Mouse (Mus musculus) embryonic facial prominence, embryonic 14.5 days (tissue): Measurements from ENCODE around the gene Steap3. TPM values are rescaled to one million over a fixed set of nuclear protein-coding genes. Genes with fewer than 3 reads are reported as not detected.
A peak's percentile ranks its signal among the peaks of the same experiment; 100 is the strongest.

Experiments used
- ATAC-seq: fragments of 200-750 bp; cut with Nextera tagmentation; 2 replicates; pipeline ENCODE4 v1.8.0; 2017; ENCODE audit warnings: low read depth, moderate number of reproducible peaks, moderate TSS enrichment
- DNase-seq: peaks from one replicate; pipeline ENCODE4 v3.0.0-alpha.2; 2015; ENCODE audit warnings: low spot score
- H3K27ac ChIP-seq: fragments of 300-500 bp; sonication (generic); replicated peaks from 2 replicates; pipeline ENCODE4 v1.5.1; 2014; ENCODE audit warnings: low read depth, mild to moderate bottlenecking, low read length, moderate library complexity
- H3K27me3 ChIP-seq: fragments of 300-500 bp; sonication (generic); replicated peaks from 2 replicates; pipeline ENCODE4 v1.6.1; 2014; ENCODE audit warnings: low read length; ENCODE audit not compliant: control insufficient read depth, insufficient read depth
- H3K36me3 ChIP-seq: fragments of 300-500 bp; sonication (generic); 2 replicates; pipeline ENCODE4 v1.6.1; 2014; ENCODE audit warnings: low read length, mixed read lengths; ENCODE audit not compliant: control insufficient read depth, insufficient read depth
- H3K4me1 ChIP-seq: fragments of 300-500 bp; sonication (generic); 2 replicates; pipeline ENCODE4 v1.6.1; 2014; ENCODE audit warnings: antibody characterized with exemption, low read length; ENCODE audit not compliant: control insufficient read depth, insufficient read depth
- H3K4me2 ChIP-seq: fragments of 300-500 bp; sonication (generic); 2 replicates; pipeline ENCODE4 v1.6.1; 2014; ENCODE audit warnings: low read depth, mild to moderate bottlenecking, low read length, moderate library complexity, mixed read lengths
- H3K4me3 ChIP-seq: fragments of 300-500 bp; sonication (generic); 2 replicates; pipeline ENCODE4 v1.5.1; 2014; ENCODE audit warnings: low read depth, mild to moderate bottlenecking, low read length
- H3K9ac ChIP-seq: fragments of 300-500 bp; sonication (generic); 2 replicates; pipeline ENCODE4 v1.6.1; 2014; ENCODE audit warnings: low read depth, mild to moderate bottlenecking, low read length, moderate library complexity, mixed read lengths
- H3K9me3 ChIP-seq: fragments of 300-500 bp; sonication (generic); 2 replicates; pipeline ENCODE4 v1.6.1; 2016; ENCODE audit warnings: low read length; ENCODE audit not compliant: control insufficient read depth
- WGBS: fragments of 180-500 bp; shearing (Covaris S2); extraction: QIAGEN DNeasy Blood & Tissue Kit; methylation state at CpG from one replicate; pipeline ENCODE4 v1.1.7; 2014; 5-methylcytosine and 5-hydroxymethylcytosine counted together
- polyA plus RNA-seq: library from polyadenylated mRNA; unstranded; fragments of >200 nt; fragmentation: Nextera tagmentation; extraction: Ambion mirVana; gene quantifications from 2 replicates; pipeline ENCODE4 v1.2.1, GENCODE M21; 2014

Steap3 gene
- polyA plus RNA-seq, 1 experiment from 2014 or later = 12.9 TPM

- DNase-seq = no peak
- no peaks in the 10 kb centered on the region; the same call in 1 of the 2 replicates for H3K4me1 ChIP-seq
- ATAC-seq = no peak
- no peak overlapping the region for H3K4me3 ChIP-seq
- no peaks in the 10 kb centered on the region for H3K36me3 ChIP-seq
- no peaks in the 10 kb centered on the region for H3K27me3 ChIP-seq
- H3K4me2 ChIP-seq = no peak overlapping the region
- H3K27ac ChIP-seq = no peak overlapping the region
- H3K9ac ChIP-seq = no peak overlapping the region
- H3K9me3 ChIP-seq = no peaks in the 10 kb centered on the region
- 95% methylated on average over 8 of the region's 8 CpGs for WGBS
Observed at GRCm38 (mm10) chr1:120246946-120247345, 25.6 kb downstream of the Steap3 start.

DNA sequence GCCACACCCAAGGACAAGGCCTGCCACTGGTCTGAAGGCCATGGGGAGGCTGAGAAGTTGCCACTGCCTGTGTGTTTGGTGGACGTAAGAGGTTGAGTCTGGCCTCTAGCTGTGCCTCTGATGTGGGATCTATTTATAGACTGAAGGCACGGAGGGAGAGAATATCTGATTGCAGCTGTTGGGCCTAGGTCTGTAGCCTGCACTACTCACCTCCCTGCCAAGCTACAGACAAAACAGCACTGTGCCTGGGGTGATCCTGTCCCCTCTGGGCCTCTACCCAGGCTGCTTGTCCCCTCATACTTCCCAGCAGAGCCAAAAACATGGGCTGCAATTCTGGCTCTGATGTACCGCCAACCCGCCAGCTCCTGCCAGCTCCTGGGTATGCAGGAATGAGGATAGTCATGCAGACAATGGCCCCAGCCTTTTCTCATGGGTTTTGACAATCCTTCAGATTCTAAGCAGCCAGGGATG, 26.8 kb downstream of the Steap3 start:
- peak overlapping the region; percentile 61; the same call in 1 of the 2 replicates for H3K27ac ChIP-seq
- no peaks in the 10 kb centered on the region for H3K36me3 ChIP-seq
- H3K9me3 ChIP-seq = no peaks in the 10 kb centered on the region
- no peak overlapping the region for H3K4me3 ChIP-seq
- no peaks in the 10 kb centered on the region; the same call in 1 of the 2 replicates for H3K4me1 ChIP-seq
- no peak overlapping the region for H3K4me2 ChIP-seq
- WGBS = 41% methylated on average over 4 of the region's 4 CpGs
- H3K9ac ChIP-seq = no peak overlapping the region
- peak; percentile 71 for DNase-seq
- H3K27me3 ChIP-seq = no peaks in the 10 kb centered on the region
- ATAC-seq = peak; percentile 66

DNA sequence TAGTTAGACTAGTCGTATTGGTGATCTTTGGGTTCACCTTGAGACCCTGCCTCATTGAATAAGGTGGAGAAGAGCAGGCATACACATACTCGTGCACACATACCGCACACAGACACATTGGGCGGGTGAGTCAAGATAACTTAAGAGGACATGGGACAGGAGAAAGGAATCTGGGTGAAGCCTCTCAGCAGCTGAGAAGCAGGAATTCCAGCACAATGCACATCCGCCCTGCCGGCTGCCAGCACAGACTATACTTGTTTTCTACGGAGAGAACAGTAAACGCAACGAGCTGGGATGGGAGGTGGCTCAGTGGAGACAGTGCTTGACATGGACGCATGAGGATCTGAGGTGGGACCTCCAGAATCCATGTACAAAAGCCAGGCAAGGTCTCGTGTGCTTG, 27.9 kb downstream of the Steap3 start:
- no peak overlapping the region for H3K9ac ChIP-seq
- no peak for ATAC-seq
- H3K27me3 ChIP-seq = no peaks in the 10 kb centered on the region
- DNase-seq = no peak
- H3K9me3 ChIP-seq = no peaks in the 10 kb centered on the region
- no peak overlapping the region for H3K4me3 ChIP-seq
- no peak overlapping the region for H3K4me2 ChIP-seq
- 83% methylated on average over 11 of the region's 11 CpGs for WGBS
- H3K27ac ChIP-seq = no peak overlapping the region
- H3K36me3 ChIP-seq = no peaks in the 10 kb centered on the region
- no peaks in the 10 kb centered on the region; the same call in 1 of the 2 replicates for H3K4me1 ChIP-seq

- no peak overlapping the region for H3K4me3 ChIP-seq
- no peaks in the 10 kb centered on the region for H3K36me3 ChIP-seq
- H3K9ac ChIP-seq = no peak overlapping the region
- no peaks in the 10 kb centered on the region for H3K27me3 ChIP-seq
- WGBS = 68% methylated on average over 10 of the region's 11 CpGs
- no peak overlapping the region for H3K4me2 ChIP-seq
- H3K27ac ChIP-seq = no peak overlapping the region
- DNase-seq (no peak), ATAC-seq (no peak)
- no peaks in the 10 kb centered on the region; the same call in 1 of the 2 replicates for H3K4me1 ChIP-seq
- H3K9me3 ChIP-seq = no peaks in the 10 kb centered on the region
Observed at GRCm38 (mm10) chr1:120243987-120244386, 28.5 kb downstream of the Steap3 start.

DNA sequence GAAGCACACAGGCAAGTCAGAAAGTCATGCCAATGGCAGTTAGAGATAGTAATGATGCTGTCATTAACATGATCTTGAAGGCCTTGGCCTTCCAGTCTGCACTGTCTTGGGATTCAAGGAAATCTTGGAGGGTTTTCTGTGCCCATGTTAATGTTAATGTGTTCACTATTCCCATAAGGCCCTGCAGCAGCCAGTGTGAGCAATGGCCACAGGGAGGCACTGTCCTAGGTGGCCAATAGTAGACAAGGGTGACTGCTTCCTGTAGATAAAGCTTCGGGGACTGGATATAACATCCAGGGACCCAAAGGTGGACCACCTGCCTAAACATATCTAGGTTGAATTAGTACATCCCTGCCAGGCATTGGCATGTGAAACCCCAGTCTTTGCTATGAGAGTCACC, 35.4 kb downstream of the Steap3 start:
- Histone ChIP-seq H3K9ac (no peak overlapping the region), H3K27me3 (no peaks in the 10 kb centered on the region), H3K36me3 (no peaks in the 10 kb centered on the region), H3K4me2 (no peak overlapping the region), H3K4me1 (no peaks in the 10 kb centered on the region), H3K4me3 (no peak overlapping the region), H3K9me3 (no peaks in the 10 kb centered on the region), H3K27ac (no peak overlapping the region)
- ATAC-seq (no peak), DNase-seq (no peak)
- 73% methylated on average over 1 of the region's 1 CpGs for WGBS

GRCm38 (mm10) chr1:120236424-120236823, 36.1 kb downstream of the Steap3 start:
- no peaks in the 10 kb centered on the region for H3K36me3 ChIP-seq
- no peaks in the 10 kb centered on the region for H3K9me3 ChIP-seq
- no peak overlapping the region for H3K27ac ChIP-seq
- peaks cover 4% of the 10 kb centered on the region; the same call in 1 of the 2 replicates for H3K4me1 ChIP-seq
- no peaks in the 10 kb centered on the region for H3K27me3 ChIP-seq
- no peak overlapping the region for H3K4me3 ChIP-seq
- WGBS = 77% methylated on average over 14 of the region's 14 CpGs
- DNase-seq (no peak), ATAC-seq (no peak)
- H3K9ac ChIP-seq = no peak overlapping the region
- no peak overlapping the region for H3K4me2 ChIP-seq

DNA sequence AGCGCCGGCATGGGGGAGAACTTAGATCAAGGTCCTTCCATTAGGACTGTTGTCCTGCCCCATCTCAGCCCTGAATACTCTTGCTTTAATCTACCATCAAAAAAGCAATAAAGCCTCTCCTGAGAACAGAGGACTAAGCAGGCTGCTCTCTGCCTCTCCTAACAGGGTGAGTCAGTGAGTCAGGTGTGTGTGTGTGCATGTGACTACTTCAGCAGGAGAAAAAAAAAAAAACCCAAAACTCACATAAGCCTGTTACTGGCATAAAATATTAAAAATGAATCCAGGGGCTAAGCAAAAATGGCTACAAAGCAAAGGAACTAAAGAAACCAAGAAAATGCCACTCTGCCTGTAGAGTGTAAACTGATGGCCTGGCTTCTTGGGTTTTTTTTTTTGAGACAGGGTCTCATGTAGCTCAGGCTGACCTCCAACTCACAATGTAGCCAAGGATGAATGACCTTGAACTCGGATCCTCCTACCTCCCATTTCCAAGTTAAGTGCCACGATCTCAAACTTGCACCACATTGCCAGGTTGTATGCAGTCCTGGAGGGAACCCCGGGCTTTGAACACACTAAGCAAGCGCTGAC, 36.8 kb downstream of the Steap3 start:
- WGBS = 88% methylated on average over 6 of the region's 6 CpGs
- H3K9ac ChIP-seq = no peak overlapping the region

DNA sequence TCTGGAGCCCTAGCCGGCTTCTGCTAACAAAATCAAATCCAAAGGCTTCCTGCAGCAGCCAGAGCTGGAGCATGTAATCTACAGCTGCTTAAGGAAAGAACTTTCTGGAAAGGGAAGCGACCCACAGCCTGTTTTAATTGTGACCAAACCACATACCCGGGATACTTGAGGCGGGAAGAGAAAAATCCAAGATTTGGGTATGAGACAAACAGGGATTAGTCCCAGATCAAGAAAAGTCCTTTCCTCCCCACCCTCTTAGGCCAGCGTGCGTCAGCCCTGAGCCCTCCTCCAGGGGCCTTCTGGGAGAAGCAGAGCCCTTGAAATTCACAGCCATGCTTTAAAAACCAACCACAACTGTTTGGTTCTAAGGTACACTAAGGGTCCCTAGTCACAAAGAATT, 40.3 kb downstream of the Steap3 start:
- Histone ChIP-seq H3K4me3 (no peak overlapping the region), H3K27ac (peak overlapping the region; percentile 22; the same call in 1 of the 2 replicates), H3K4me2 (no peak overlapping the region), H3K36me3 (no peaks in the 10 kb centered on the region), H3K9me3 (no peaks in the 10 kb centered on the region), H3K9ac (no peak overlapping the region), H3K27me3 (no peaks in the 10 kb centered on the region), H3K4me1 (peaks cover 4% of the 10 kb centered on the region; the same call in 1 of the 2 replicates)
- DNase-seq (peak; percentile 71), ATAC-seq (peak; percentile 53)
- WGBS = 33% methylated on average over 6 of the region's 6 CpGs

More for the DNA sequence above, 36.8 kb downstream of the Steap3 start:
- Histone ChIP-seq H3K9me3 (no peaks in the 10 kb centered on the region), H3K4me2 (no peak overlapping the region), H3K4me3 (no peak overlapping the region), H3K4me1 (peaks cover 4% of the 10 kb centered on the region; the same call in 1 of the 2 replicates), H3K27ac (no peak overlapping the region), H3K36me3 (no peaks in the 10 kb centered on the region), H3K27me3 (no peaks in the 10 kb centered on the region)
- ATAC-seq (no peak), DNase-seq (no peak)

- Histone ChIP-seq H3K36me3 (no peaks in the 10 kb centered on the region), H3K4me1 (peaks cover 4% of the 10 kb centered on the region; the same call in 1 of the 2 replicates), H3K9ac (no peak overlapping the region), H3K4me3 (no peak overlapping the region), H3K9me3 (no peaks in the 10 kb centered on the region), H3K27me3 (no peaks in the 10 kb centered on the region), H3K4me2 (no peak overlapping the region), H3K27ac (no peak overlapping the region)
- ATAC-seq (no peak), DNase-seq (peak; percentile 53)
- 35% methylated on average over 6 of the region's 6 CpGs for WGBS
Observed at GRCm38 (mm10) chr1:120231334-120231733, 41.2 kb downstream of the Steap3 start.
